Mouse (Mus musculus) bone marrow macrophage, adult 2 months (primary cell): ENCODE measurements at regions not wholly inside any gene's neighbourhood (a gene's known extent, or its start where the extent isn't known, plus 50 kb on each side); places are given as distances from the start of the nearest gene placed in this dataset.

Experiments used
- CTCF ChIP-seq: IDR thresholded peaks from 2 replicates; pipeline ENCODE4 v1.5.1; 2012; ENCODE audit warnings: low read depth, mild to moderate bottlenecking, low read length, moderate library complexity
- POLR2A ChIP-seq: IDR thresholded peaks from 2 replicates; pipeline ENCODE4 v1.6.1; 2012; ENCODE audit warnings: mild to moderate bottlenecking, low read depth, low read length, borderline replicate concordance

- no peak for TF ChIP-seq CTCF
- no peak for TF ChIP-seq POLR2A
Observed at GRCm38 (mm10) chr9:92694361-92695016, 152.5 kb downstream of the Plod2 start.
